Mouse (Mus musculus): Measurements from ENCODE around the gene Pelp1. TPM values are rescaled to one million over a fixed set of nuclear protein-coding genes. Genes with fewer than 3 reads are reported as not detected.
"Not testable (repeated sequence)": the region's sequence is repeated elsewhere in the genome, so short reads cannot be mapped to it uniquely, and the experiment has no call there.

The Pelp1 gene
- polyA plus RNA-seq, 1 experiment from 2014 or later: 34.9 TPM

GRCm38 (mm10) chr11:70376054-70376453 lies 33.8 kb downstream of the Pelp1 start:
- WGBS: 86% methylated on average over 6 of the region's 6 CpGs
- ATAC-seq (replicated peaks; ENCODE audit: insufficient number of reproducible peaks, low FRiP score, low TSS enrichment, low read depth): no peak

GRCm38 (mm10) chr11:70374302-70374701 lies 35.5 kb downstream of the Pelp1 start:
- no peaks in the 10 kb centered on the region for H3K9me3 ChIP-seq (replicated peaks; ENCODE audit: control insufficient read depth, low read length)
- H3K4me3 ChIP-seq (ENCODE audit: low read depth, low read length): no peak overlapping the region
- DNase-seq (ENCODE audit: low spot score): no peak
- H3K4me2 ChIP-seq (ENCODE audit: low read depth, low read length): no peak overlapping the region
- no peak for ATAC-seq (replicated peaks; ENCODE audit: insufficient number of reproducible peaks, low FRiP score, low TSS enrichment, low read depth)
- WGBS: 82% methylated on average over 3 of the region's 3 CpGs
- H3K27me3 ChIP-seq (ENCODE audit: control insufficient read depth, insufficient read depth, low read length): no peaks in the 10 kb centered on the region
- H3K4me1 ChIP-seq (ENCODE audit: control insufficient read depth, insufficient read depth, low read length): no peaks in the 10 kb centered on the region
- no peak overlapping the region for H3K27ac ChIP-seq (replicated peaks; ENCODE audit: low read depth, low read length)
- H3K9ac ChIP-seq (replicated peaks; ENCODE audit: low read length): no peak overlapping the region
- no peaks in the 10 kb centered on the region for H3K36me3 ChIP-seq (replicated peaks; ENCODE audit: control insufficient read depth, insufficient read depth, low read depth, low read length)

More at GRCm38 (mm10) chr11:70376054-70376453, 33.8 kb downstream of the Pelp1 start:
- H3K4me3 ChIP-seq (ENCODE audit: low read depth, low read length): no peak overlapping the region
- no peak overlapping the region for H3K4me2 ChIP-seq (ENCODE audit: low read depth, low read length)
- no peaks in the 10 kb centered on the region for H3K9me3 ChIP-seq (replicated peaks; ENCODE audit: control insufficient read depth, low read length)
- H3K4me1 ChIP-seq (ENCODE audit: control insufficient read depth, insufficient read depth, low read length): no peaks in the 10 kb centered on the region
- H3K36me3 ChIP-seq (replicated peaks; ENCODE audit: control insufficient read depth, insufficient read depth, low read depth, low read length): no peaks in the 10 kb centered on the region
- no peak overlapping the region for H3K27ac ChIP-seq (replicated peaks; ENCODE audit: low read depth, low read length)
- H3K27me3 ChIP-seq (ENCODE audit: control insufficient read depth, insufficient read depth, low read length): no peaks in the 10 kb centered on the region
- no peak for DNase-seq (ENCODE audit: low spot score)
- H3K9ac ChIP-seq (replicated peaks; ENCODE audit: low read length): no peak overlapping the region

- no peak overlapping the region for H3K4me2 ChIP-seq (ENCODE audit: low read depth, low read length)
- no peaks in the 10 kb centered on the region for H3K27me3 ChIP-seq (ENCODE audit: control insufficient read depth, insufficient read depth, low read length)
- H3K4me3 ChIP-seq (ENCODE audit: low read depth, low read length): no peak overlapping the region
- ATAC-seq (replicated peaks; ENCODE audit: insufficient number of reproducible peaks, low FRiP score, low TSS enrichment, low read depth) (no peak), DNase-seq (ENCODE audit: low spot score) (no peak)
- H3K9me3 ChIP-seq (replicated peaks; ENCODE audit: control insufficient read depth, low read length): no peaks in the 10 kb centered on the region
- H3K9ac ChIP-seq (replicated peaks; ENCODE audit: low read length): no peak overlapping the region
- no peak overlapping the region for H3K27ac ChIP-seq (replicated peaks; ENCODE audit: low read depth, low read length)
- WGBS: 79% methylated on average over 7 of the region's 7 CpGs
- no peaks in the 10 kb centered on the region for H3K4me1 ChIP-seq (ENCODE audit: control insufficient read depth, insufficient read depth, low read length)
- no peaks in the 10 kb centered on the region for H3K36me3 ChIP-seq (replicated peaks; ENCODE audit: control insufficient read depth, insufficient read depth, low read depth, low read length)
Observed at GRCm38 (mm10) chr11:70372849-70373557, 36.8 kb downstream of the Pelp1 start.

GRCm38 (mm10) chr11:70372396-70372795 lies 37.4 kb downstream of the Pelp1 start:
- H3K27me3 ChIP-seq (ENCODE audit: control insufficient read depth, insufficient read depth, low read length): no peaks in the 10 kb centered on the region
- H3K4me1 ChIP-seq (ENCODE audit: control insufficient read depth, insufficient read depth, low read length): no peaks in the 10 kb centered on the region
- H3K36me3 ChIP-seq (replicated peaks; ENCODE audit: control insufficient read depth, insufficient read depth, low read depth, low read length): no peaks in the 10 kb centered on the region
- H3K27ac ChIP-seq (replicated peaks; ENCODE audit: low read depth, low read length): no peak overlapping the region
- H3K9ac ChIP-seq (replicated peaks; ENCODE audit: low read length): no peak overlapping the region
- H3K4me2 ChIP-seq (ENCODE audit: low read depth, low read length): no peak overlapping the region
- no peak overlapping the region for H3K4me3 ChIP-seq (ENCODE audit: low read depth, low read length)
- DNase-seq (ENCODE audit: low spot score) (no peak), ATAC-seq (replicated peaks; ENCODE audit: insufficient number of reproducible peaks, low FRiP score, low TSS enrichment, low read depth) (no peak)
- H3K9me3 ChIP-seq (replicated peaks; ENCODE audit: control insufficient read depth, low read length): no peaks in the 10 kb centered on the region

GRCm38 (mm10) chr11:70368626-70369025 lies 41.2 kb downstream of the Pelp1 start:
- 74% methylated on average over 2 of the region's 2 CpGs for WGBS

GRCm38 (mm10) chr11:70367701-70368100 lies 42.1 kb downstream of the Pelp1 start:
- not testable (repeated sequence) for H3K4me1 ChIP-seq (ENCODE audit: control insufficient read depth, insufficient read depth, low read length); DNase-seq (ENCODE audit: low spot score); H3K9me3 ChIP-seq (replicated peaks; ENCODE audit: control insufficient read depth, low read length); H3K27ac ChIP-seq (replicated peaks; ENCODE audit: low read depth, low read length); H3K27me3 ChIP-seq (ENCODE audit: control insufficient read depth, insufficient read depth, low read length); H3K4me3 ChIP-seq (ENCODE audit: low read depth, low read length); ATAC-seq (replicated peaks; ENCODE audit: insufficient number of reproducible peaks, low FRiP score, low TSS enrichment, low read depth); H3K4me2 ChIP-seq (ENCODE audit: low read depth, low read length); H3K36me3 ChIP-seq (replicated peaks; ENCODE audit: control insufficient read depth, insufficient read depth, low read depth, low read length); H3K9ac ChIP-seq (replicated peaks; ENCODE audit: low read length)
- 78% methylated on average over 6 of the region's 6 CpGs for WGBS

More at GRCm38 (mm10) chr11:70368626-70369025, 41.2 kb downstream of the Pelp1 start:
- H3K9me3 ChIP-seq (replicated peaks; ENCODE audit: control insufficient read depth, low read length); ATAC-seq (replicated peaks; ENCODE audit: insufficient number of reproducible peaks, low FRiP score, low TSS enrichment, low read depth); H3K27me3 ChIP-seq (ENCODE audit: control insufficient read depth, insufficient read depth, low read length); H3K4me3 ChIP-seq (ENCODE audit: low read depth, low read length); H3K4me1 ChIP-seq (ENCODE audit: control insufficient read depth, insufficient read depth, low read length); DNase-seq (ENCODE audit: low spot score); H3K36me3 ChIP-seq (replicated peaks; ENCODE audit: control insufficient read depth, insufficient read depth, low read depth, low read length); H3K27ac ChIP-seq (replicated peaks; ENCODE audit: low read depth, low read length); H3K4me2 ChIP-seq (ENCODE audit: low read depth, low read length); H3K9ac ChIP-seq (replicated peaks; ENCODE audit: low read length): not testable (repeated sequence)

- ATAC-seq (replicated peaks; ENCODE audit: insufficient number of reproducible peaks, low FRiP score, low TSS enrichment, low read depth) (no peak), DNase-seq (ENCODE audit: low spot score) (peak; percentile 35)
- Histone ChIP-seq H3K4me1 (ENCODE audit: control insufficient read depth, insufficient read depth, low read length) (peaks cover 3% of the 10 kb centered on the region; the same call in 1 of the 2 replicates), H3K4me3 (ENCODE audit: low read depth, low read length) (peak within 1 kb of the TSS; percentile 35), H3K9me3 (replicated peaks; ENCODE audit: control insufficient read depth, low read length) (no peaks in the 10 kb centered on the region), H3K27ac (replicated peaks; ENCODE audit: low read depth, low read length) (no peak within 1 kb of the TSS), H3K36me3 (replicated peaks; ENCODE audit: control insufficient read depth, insufficient read depth, low read depth, low read length) (no peaks in the 10 kb centered on the region), H3K4me2 (ENCODE audit: low read depth, low read length) (peak within 1 kb of the TSS; percentile 62), H3K9ac (replicated peaks; ENCODE audit: low read length) (0 out of 2 replicates have a peak within 1 kb of the TSS, but pooled peaks have one; percentile 23), H3K27me3 (ENCODE audit: control insufficient read depth, insufficient read depth, low read length) (peaks cover 25% of the 10 kb centered on the region)
- 2% methylated on average over 19 of the region's 19 CpGs for WGBS
Observed at GRCm38 (mm10) chr11:70351868-70352267, 58.0 kb downstream of the Pelp1 start, which contains the start of gene Alox15. Gene Alox15, minus strand, starts transcription at chr11:70352031.

GRCm38 (mm10) chr11:70348630-70349029 lies 61.2 kb downstream of the Pelp1 start:
- H3K9ac ChIP-seq (replicated peaks; ENCODE audit: low read length): no peak overlapping the region
- H3K9me3 ChIP-seq (replicated peaks; ENCODE audit: control insufficient read depth, low read length): no peaks in the 10 kb centered on the region
- H3K36me3 ChIP-seq (replicated peaks; ENCODE audit: control insufficient read depth, insufficient read depth, low read depth, low read length): no peaks in the 10 kb centered on the region
- H3K27me3 ChIP-seq (ENCODE audit: control insufficient read depth, insufficient read depth, low read length): peaks cover 25% of the 10 kb centered on the region
- 87% methylated on average over 9 of the region's 9 CpGs for WGBS
- H3K4me1 ChIP-seq (ENCODE audit: control insufficient read depth, insufficient read depth, low read length): peaks cover 3% of the 10 kb centered on the region; the same call in 1 of the 2 replicates
- H3K4me3 ChIP-seq (ENCODE audit: low read depth, low read length): no peak overlapping the region
- DNase-seq (ENCODE audit: low spot score) (no peak), ATAC-seq (replicated peaks; ENCODE audit: insufficient number of reproducible peaks, low FRiP score, low TSS enrichment, low read depth) (no peak)
- H3K27ac ChIP-seq (replicated peaks; ENCODE audit: low read depth, low read length): no peak overlapping the region
- H3K4me2 ChIP-seq (ENCODE audit: low read depth, low read length): no peak overlapping the region
